Mouse (Mus musculus): ENCODE data around the gene Ltc4s. TPM values are rescaled to one million over a fixed set of nuclear protein-coding genes. Genes with fewer than 3 reads are reported as not detected.

Ltc4s gene
- polyA plus RNA-seq, 1 experiment = 9.0 TPM

DNA sequence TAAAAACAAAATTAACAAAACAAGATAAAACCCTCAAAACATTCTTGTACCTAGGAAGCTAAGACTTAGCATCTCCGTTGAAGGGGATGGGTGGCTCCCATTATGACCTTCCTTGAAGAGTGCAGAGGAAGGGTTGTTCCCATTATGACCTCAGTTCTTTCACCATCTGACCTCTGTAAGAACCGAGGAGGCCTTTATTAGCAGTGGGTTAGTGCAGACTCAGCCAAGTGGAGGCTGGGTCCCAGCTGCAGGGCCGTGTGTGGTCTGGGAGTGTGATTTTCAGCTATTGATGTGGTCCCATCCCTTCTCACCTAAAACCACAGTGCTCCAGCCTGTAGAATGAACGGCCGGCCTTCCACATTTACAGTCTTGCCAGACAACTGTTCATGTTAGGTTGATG, 6.9 kb upstream of the Ltc4s start:
- TF ChIP-seq POLR2A (IDR thresholded peaks at IDR 0.05; ENCODE audit: borderline replicate concordance, insufficient read depth, low read length) (no peak), CTCF (IDR thresholded peaks at IDR 0.05; ENCODE audit: borderline replicate concordance, insufficient read depth, low read depth, low read length) (no peak)
- Histone ChIP-seq H3K27ac (ENCODE audit: insufficient read depth, low read length) (no peak overlapping the region), H3K4me1 (ENCODE audit: control insufficient read depth, insufficient read depth, low read length) (peaks cover 5% of the 10 kb centered on the region; the same call in 1 of the 2 replicates), H3K4me3 (replicated peaks; ENCODE audit: insufficient read depth, low read depth, low read length) (no peak overlapping the region), H3K27me3 (ENCODE audit: control insufficient read depth, insufficient read depth, low read length) (no peaks in the 10 kb centered on the region)
- DNase-seq = no peak
- WGBS = 75% methylated on average over 5 of the region's 5 CpGs

GRCm38 (mm10) chr11:50243926-50244325, 5.5 kb upstream of the Ltc4s start:
- no peaks in the 10 kb centered on the region for H3K27me3 ChIP-seq (ENCODE audit: control insufficient read depth, insufficient read depth, low read length)
- 79% methylated on average over 6 of the region's 6 CpGs for WGBS
- no peak for TF ChIP-seq CTCF (IDR thresholded peaks at IDR 0.05; ENCODE audit: borderline replicate concordance, insufficient read depth, low read depth, low read length)
- no peak overlapping the region for H3K4me3 ChIP-seq (replicated peaks; ENCODE audit: insufficient read depth, low read depth, low read length)
- H3K4me1 ChIP-seq (ENCODE audit: control insufficient read depth, insufficient read depth, low read length) = peaks cover 5% of the 10 kb centered on the region; the same call in 1 of the 2 replicates
- H3K27ac ChIP-seq (ENCODE audit: insufficient read depth, low read length) = no peak overlapping the region
- DNase-seq = no peak

DNA sequence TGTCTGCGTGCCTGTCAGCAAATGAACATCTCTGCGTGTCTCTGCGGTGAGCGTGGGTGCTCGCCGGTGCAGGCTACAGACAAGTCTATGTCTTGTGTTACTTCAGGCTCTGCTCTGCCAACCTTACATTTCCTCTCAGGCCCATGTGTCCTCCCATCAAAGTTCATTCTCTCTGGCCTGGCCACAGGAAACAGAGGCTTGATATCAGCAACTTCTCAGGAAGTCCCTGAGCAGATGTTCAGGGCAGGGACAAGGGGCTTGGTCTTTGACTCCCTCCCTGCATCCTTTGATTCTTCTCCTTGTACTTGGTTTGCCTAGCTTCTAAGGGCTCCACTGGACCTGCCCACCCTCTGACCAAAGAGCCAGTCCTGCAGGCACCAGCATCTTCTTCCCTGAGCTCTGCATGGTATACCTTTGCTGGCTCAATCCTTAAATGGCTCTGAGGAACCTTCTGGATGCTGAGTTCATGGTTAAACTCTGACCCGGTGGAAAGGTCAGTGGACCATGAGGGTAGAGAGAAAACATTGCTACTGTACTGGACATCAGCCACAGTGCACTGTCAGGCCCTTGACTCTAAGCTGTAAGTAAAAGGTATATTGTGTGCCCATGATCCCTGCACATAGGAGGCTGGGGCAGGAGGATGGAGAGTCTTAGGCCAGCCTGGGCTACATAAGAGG, 2.0 kb upstream of the Ltc4s start:
- Histone ChIP-seq H3K4me3 (replicated peaks; ENCODE audit: insufficient read depth, low read depth, low read length) (no peak overlapping the region), H3K27ac (ENCODE audit: insufficient read depth, low read length) (no peak overlapping the region), H3K4me1 (ENCODE audit: control insufficient read depth, insufficient read depth, low read length) (peaks cover 6% of the 10 kb centered on the region; the same call in 1 of the 2 replicates), H3K27me3 (ENCODE audit: control insufficient read depth, insufficient read depth, low read length) (no peaks in the 10 kb centered on the region)
- 94% methylated on average over 7 of the region's 7 CpGs for WGBS
- DNase-seq = no peak
- TF ChIP-seq POLR2A (IDR thresholded peaks at IDR 0.05; ENCODE audit: borderline replicate concordance, insufficient read depth, low read length) = no peak
- TF ChIP-seq CTCF (IDR thresholded peaks at IDR 0.05; ENCODE audit: borderline replicate concordance, insufficient read depth, low read depth, low read length) = no peak

DNA sequence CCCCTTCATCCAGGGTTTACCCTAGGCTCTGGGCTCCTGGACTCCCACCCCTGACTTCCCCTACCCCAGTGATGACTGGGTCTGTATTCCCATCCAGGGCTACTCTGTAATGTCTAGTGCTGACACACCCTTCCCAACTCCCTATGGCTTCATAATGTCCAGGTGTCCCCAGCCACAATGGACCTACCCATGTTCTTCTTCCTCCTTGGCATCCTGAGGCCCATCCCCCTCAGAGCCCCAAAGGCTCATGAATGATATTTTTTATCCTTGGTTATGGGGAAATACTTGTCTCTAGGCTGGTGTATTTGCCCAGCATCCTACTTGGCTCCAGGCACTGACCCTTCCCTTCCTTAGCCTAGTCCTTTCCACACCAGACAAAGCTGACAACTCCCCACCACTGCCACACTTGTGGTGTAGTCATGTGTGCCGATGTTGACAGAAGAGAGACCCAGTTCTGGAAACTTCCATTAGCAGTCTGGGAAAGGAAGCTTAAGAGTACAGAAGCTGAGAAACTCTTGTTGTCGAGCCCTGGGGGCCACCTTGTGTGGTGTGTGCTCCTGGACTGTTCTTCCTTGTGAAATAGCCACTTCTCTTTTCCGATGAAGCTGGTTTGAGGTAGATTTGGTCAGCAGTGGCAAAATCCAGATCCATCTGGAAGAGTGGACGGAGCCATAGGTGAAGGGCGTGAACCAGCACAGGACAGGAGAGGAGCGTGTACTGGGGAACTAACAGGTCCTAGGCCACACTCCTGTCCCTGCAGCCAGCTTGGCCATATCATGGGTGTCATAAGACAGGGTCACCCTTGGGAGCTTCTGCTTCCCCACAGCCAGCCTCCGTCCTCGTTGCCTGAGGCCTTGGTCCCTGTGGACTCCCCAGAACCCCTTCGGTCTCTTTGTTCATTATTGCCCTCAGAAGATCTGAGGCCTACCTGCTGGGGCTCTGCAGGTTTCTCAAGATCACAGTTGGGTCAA, 690 bp upstream of the Ltc4s start:
- Histone ChIP-seq H3K27ac (ENCODE audit: insufficient read depth, low read length) (no peak overlapping the region), H3K4me3 (replicated peaks; ENCODE audit: insufficient read depth, low read depth, low read length) (no peak overlapping the region), H3K4me1 (ENCODE audit: control insufficient read depth, insufficient read depth, low read length) (peaks cover 6% of the 10 kb centered on the region; the same call in 1 of the 2 replicates), H3K27me3 (ENCODE audit: control insufficient read depth, insufficient read depth, low read length) (no peaks in the 10 kb centered on the region)
- TF ChIP-seq POLR2A (IDR thresholded peaks at IDR 0.05; ENCODE audit: borderline replicate concordance, insufficient read depth, low read length) = no peak
- TF ChIP-seq CTCF (IDR thresholded peaks at IDR 0.05; ENCODE audit: borderline replicate concordance, insufficient read depth, low read depth, low read length) = no peak
- no peak for DNase-seq
- WGBS = 95% methylated on average over 9 of the region's 9 CpGs

DNA sequence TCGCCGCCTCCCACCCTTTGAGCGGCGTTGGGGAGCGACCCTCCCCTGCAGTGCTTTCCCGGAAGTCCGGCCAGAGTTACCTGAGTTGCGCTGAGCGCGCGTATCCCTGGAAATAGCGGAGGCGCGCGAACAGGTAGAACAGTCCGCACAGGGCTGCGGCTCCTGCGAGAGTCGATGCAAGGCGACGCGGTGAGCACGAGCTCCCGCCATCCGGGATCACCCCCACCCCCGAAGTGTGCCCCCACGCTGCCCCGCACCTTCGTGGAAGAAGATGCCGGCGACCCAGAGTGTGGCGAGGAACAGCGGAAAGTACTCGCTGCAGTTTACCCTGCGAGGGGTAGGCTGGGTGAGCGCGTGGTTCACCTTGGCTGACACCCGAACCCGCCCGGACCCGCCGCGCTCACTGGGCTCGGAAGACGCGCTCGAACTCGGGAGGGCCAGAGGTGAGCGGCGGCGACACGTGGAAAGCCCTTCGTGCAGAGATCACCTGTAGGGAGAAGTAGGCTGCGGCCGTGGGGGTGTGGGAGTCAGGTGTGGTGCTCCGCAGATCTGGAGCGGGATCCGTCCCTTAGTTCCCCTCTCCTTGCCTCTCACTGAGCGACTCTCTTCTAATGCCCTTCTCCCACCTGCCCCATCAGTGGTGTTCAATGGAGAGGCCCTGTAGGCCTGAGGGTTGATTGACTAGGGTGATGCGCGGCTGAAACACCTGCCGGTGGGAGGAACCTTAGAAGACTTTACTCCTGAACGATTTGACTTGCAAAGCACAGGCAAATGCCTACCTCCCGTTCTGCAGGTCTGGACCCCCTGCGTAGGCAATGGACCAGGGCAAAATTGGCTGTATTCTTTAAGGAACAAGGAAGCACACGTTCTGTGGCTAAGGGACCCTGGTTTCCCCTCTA, 1.2 kb downstream of the Ltc4s start:
- no peaks in the 10 kb centered on the region for H3K27me3 ChIP-seq (ENCODE audit: control insufficient read depth, insufficient read depth, low read length)
- DNase-seq = no peak
- H3K4me1 ChIP-seq (ENCODE audit: control insufficient read depth, insufficient read depth, low read length) = peaks cover 6% of the 10 kb centered on the region; the same call in 1 of the 2 replicates
- H3K4me3 ChIP-seq (replicated peaks; ENCODE audit: insufficient read depth, low read depth, low read length) = peak overlapping the region; percentile 68
- TF ChIP-seq CTCF (IDR thresholded peaks at IDR 0.05; ENCODE audit: borderline replicate concordance, insufficient read depth, low read depth, low read length) = no peak
- no peak for TF ChIP-seq POLR2A (IDR thresholded peaks at IDR 0.05; ENCODE audit: borderline replicate concordance, insufficient read depth, low read length)
- no peak overlapping the region for H3K27ac ChIP-seq (ENCODE audit: insufficient read depth, low read length)
- WGBS = 8% methylated on average over 66 of the region's 66 CpGs

GRCm38 (mm10) chr11:50236540-50236936, 1.9 kb downstream of the Ltc4s start:
- Histone ChIP-seq H3K4me3 (replicated peaks; ENCODE audit: insufficient read depth, low read depth, low read length) (peak overlapping the region; percentile 68), H3K27ac (ENCODE audit: insufficient read depth, low read length) (no peak overlapping the region), H3K4me1 (ENCODE audit: control insufficient read depth, insufficient read depth, low read length) (peaks cover 6% of the 10 kb centered on the region; the same call in 1 of the 2 replicates), H3K27me3 (ENCODE audit: control insufficient read depth, insufficient read depth, low read length) (no peaks in the 10 kb centered on the region)
- WGBS = under 1% methylated on average over 27 of the region's 27 CpGs
- TF ChIP-seq CTCF (IDR thresholded peaks at IDR 0.05; ENCODE audit: borderline replicate concordance, insufficient read depth, low read depth, low read length) (peak; percentile 17; the same call in 1 of the 2 replicates), POLR2A (IDR thresholded peaks at IDR 0.05; ENCODE audit: borderline replicate concordance, insufficient read depth, low read length) (no peak)
- DNase-seq = peak; percentile 72 to 78

DNA sequence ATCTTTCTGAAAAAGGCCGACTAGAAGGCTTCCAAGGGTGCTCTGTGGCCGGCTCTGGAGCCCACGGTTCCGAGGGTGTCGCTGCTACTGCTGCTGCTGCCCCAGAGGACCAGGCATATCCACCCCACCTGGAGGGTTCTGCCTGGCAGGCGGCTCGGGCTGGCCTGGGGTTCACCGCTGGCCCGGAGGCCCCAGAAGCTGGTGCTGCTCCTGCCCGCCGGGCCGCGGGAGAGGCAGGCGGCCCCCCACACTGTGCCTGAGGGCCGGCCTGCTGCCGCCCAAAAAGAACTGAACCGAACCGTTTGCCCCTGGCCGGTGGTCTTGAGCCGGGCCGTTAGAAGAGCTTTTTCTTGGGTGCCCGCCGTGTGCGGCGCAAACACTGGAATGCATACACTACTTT, 3.8 kb downstream of the Ltc4s start:
- peaks cover 20% of the 10 kb centered on the region for H3K4me1 ChIP-seq (ENCODE audit: control insufficient read depth, insufficient read depth, low read length)
- DNase-seq = no peak
- TF ChIP-seq CTCF (IDR thresholded peaks at IDR 0.05; ENCODE audit: borderline replicate concordance, insufficient read depth, low read depth, low read length) (no peak), POLR2A (IDR thresholded peaks at IDR 0.05; ENCODE audit: borderline replicate concordance, insufficient read depth, low read length) (no peak)
- no peak overlapping the region for H3K27ac ChIP-seq (ENCODE audit: insufficient read depth, low read length)
- H3K4me3 ChIP-seq (replicated peaks; ENCODE audit: insufficient read depth, low read depth, low read length) = no peak overlapping the region
- no peaks in the 10 kb centered on the region for H3K27me3 ChIP-seq (ENCODE audit: control insufficient read depth, insufficient read depth, low read length)
- WGBS = 93% methylated on average over 25 of the region's 25 CpGs

All from cerebellum, adult 2 months (tissue).